Mouse (Mus musculus): Measurements from ENCODE around the gene Ndufc2. TPM values are rescaled to one million over a fixed set of nuclear protein-coding genes. Genes with fewer than 3 reads are reported as not detected.
"Not testable (repeated sequence)": the region's sequence is repeated elsewhere in the genome, so short reads cannot be mapped to it uniquely, and the experiment has no call there.

Ndufc2 gene
- total RNA-seq, 2 experiments from 2014 or later, result 206 to 221 TPM

DNA sequence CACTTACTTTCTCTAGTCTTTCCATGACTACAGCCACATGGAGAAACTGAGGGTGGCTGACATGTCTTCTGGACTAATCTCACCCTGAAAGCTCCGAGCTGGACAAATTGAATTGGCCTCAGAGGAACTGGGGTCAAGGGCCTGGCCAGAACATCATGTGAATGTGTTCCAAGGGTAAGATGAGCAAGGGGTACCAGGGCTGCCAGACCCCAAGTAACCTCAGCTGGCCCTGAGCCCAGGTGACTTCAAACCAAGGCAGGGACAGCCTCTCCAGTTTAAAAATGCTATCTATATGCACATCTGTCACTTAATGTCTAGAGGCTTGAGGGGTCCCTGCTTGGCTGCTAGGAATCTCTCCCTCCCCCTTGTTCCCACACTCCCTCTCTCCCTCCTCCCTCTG is 20.6 kb downstream of the Ndufc2 start:
- no peak for TF ChIP-seq CTCF (conservative IDR thresholded peaks at IDR 0.05)
- Histone ChIP-seq H3K27ac (peak overlapping the region; percentile 8; the same call in 1 of the 2 replicates), H3K4me3 (no peak overlapping the region)
- no peak for DNase-seq (ENCODE audit: low spot score in 2 of 2)

DNA sequence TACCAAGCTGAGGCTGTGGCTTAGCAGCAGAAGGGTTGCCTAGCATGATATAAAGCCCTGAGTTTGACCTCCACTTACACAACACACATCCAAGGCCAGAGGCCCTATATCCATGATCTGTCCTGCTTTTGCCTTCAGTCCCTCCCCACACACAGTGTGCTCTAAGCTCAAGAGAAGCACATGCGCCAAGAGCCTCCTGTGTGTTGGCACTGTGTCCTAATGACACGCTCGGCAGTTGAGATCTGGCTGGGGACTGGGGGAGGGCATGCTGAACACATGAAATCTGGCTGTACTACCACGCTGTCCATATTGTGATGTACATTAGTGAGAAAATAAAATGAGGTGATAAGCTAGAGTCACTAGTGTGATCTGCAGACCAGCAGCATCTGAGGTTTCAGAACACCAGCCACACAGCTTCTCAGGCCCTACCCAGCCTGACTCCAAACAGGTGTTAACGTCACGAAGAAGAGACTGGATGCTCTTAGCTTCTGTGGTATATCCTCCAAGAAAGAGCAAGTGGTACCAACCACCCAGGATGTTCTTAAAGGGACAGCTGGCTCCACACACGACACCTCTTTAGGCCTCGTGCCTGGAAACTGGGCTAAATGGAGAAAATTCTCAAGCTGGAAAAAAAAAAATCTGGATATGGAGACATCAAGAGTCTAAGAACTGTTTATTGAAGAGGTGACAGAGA is 21.3 kb downstream of the Ndufc2 start:
- no peak for TF ChIP-seq CTCF (conservative IDR thresholded peaks at IDR 0.05)
- DNase-seq (ENCODE audit: low spot score in 2 of 2), result peak in 1 of 2 experiments; percentile 55
- H3K4me3 ChIP-seq, result no peak overlapping the region
- H3K27ac ChIP-seq, result peak overlapping the region; percentile 8; the same call in 1 of the 2 replicates

DNA sequence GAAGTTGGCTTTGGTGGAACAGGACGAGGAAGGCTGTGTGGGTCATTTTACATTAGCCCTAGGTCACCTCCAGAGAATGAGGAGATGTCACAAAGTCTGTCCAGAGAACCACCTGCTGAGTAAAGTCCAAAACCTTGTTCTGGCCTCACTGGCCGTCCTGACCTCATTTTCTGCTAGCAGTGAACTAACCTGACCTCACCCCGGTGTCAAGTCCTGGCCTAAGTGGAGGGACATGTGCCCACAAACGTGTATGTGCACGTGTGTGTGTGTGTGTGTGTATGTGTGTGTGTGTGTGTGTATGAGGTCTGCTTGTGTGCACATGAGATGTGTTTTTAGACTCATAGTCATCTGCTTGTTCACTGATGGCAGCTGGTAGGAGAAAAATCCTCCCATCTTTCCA is 24.0 kb downstream of the Ndufc2 start:
- no peak for DNase-seq (ENCODE audit: low spot score in 2 of 2)
- no peak for TF ChIP-seq CTCF (conservative IDR thresholded peaks at IDR 0.05)
- Histone ChIP-seq H3K4me3 (no peak overlapping the region), H3K27ac (no peak overlapping the region)

DNA sequence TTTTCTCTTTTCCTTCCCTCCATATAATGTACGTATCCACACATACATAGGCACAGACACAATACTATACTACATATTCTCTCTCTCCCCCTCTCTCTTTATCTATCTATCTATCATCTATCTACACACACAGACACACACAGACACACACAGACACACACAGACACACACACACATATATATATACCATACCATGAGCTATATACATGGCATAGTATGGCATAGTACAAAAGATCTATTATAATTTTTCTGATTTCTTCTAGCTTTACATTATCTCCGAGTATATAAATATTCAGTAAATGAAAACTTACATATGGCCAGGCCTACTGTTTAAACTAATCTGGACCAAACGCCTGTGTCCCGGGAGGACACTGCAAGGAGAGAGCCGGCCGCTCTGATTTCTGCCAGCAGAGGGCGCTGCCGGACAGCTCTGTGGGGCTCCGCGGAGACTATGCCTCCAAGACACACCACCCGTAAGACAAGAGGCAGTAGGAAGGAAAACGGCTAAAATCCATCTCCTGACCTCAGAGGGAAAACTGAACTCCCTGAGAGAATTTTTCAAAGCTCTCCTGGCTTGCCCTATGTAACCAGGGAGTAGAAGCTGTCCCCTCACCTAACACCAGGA is 24.9 kb downstream of the Ndufc2 start:
- peak overlapping the region; percentile 65 for H3K27ac ChIP-seq
- TF ChIP-seq CTCF (conservative IDR thresholded peaks at IDR 0.05), result peak; percentile 98; the same call in 1 of the 2 replicates
- peak; percentile 63 to 93 for DNase-seq (ENCODE audit: low spot score in 2 of 2)
- no peak overlapping the region for H3K4me3 ChIP-seq

DNA sequence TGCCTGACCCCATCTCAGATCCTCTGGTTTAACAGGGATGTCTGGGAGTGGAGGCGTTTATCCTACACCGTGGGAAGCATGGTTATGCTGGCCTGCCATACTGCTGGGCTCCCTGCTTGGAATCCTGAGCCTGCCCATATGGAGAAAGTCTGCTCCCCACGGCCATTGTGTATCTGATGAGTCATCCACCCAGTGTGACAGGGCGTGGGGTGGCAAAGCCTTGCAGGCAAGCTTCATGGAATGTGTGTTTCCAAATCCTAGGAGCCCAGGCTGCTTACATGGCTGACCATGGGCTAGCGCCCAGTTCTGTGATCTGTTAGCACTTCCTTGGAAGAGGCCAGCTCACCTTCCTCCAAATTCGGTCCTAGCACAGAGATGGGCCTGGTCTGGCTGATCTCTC is 26.8 kb downstream of the Ndufc2 start:
- DNase-seq (ENCODE audit: low spot score in 2 of 2), result no peak
- Histone ChIP-seq H3K4me3 (no peak overlapping the region), H3K27ac (peak overlapping the region; percentile 11; the same call in 1 of the 2 replicates)
- TF ChIP-seq CTCF (conservative IDR thresholded peaks at IDR 0.05), result no peak

DNA sequence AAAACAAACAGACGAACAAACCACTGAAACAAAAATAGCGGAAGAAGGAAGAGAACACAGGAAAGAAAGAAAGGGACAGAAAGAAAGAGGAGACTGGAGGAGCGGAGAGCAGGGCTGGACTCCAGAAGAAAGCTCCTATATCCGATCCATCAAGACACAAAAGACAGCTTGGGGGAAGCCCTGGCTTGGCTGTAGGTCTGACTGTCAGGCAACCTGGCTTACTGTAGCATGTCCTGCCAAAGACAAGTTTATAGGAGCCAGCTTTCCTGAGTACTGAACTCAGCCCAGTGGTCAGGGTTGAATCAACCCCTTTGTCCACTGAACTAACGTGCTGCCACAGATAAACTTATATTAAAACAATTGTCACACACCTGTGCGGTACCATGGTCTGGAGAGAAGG is 27.5 kb downstream of the Ndufc2 start:
- TF ChIP-seq CTCF (conservative IDR thresholded peaks at IDR 0.05), result no peak
- H3K27ac ChIP-seq, result peak overlapping the region; percentile 11; the same call in 1 of the 2 replicates
- DNase-seq (ENCODE audit: low spot score in 2 of 2), result no peak
- H3K4me3 ChIP-seq, result no peak overlapping the region

DNA sequence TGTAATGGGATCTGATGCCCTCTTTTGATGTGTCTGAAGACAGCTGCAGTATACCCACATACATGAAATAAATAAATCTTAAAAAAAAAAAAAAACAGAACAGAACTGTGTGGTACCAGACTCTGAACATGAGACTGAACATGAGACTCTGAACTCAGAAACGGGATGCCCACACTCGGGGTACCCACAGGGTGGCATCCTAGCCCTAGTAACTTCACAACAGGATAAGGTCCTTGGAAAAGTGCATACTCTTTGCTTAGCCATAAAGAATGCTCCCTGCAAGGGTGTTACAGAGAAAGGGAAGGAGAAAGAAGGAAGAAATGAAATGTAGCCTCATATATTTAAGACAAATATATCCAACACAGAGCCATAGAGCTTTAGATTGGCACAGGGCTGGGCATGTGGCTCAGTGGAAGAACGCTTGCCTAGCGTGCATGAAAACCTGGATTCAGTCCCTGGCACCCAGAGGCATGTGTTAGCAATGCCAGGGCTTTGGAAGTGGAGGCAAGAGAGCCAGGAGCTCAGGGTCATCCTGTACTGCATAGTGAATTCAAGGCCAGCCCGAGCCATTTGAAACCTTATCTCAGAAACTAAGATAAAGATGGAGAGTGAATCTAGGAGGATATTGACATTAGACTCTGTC is 28.1 kb downstream of the Ndufc2 start:
- H3K4me3 ChIP-seq, result no peak overlapping the region
- peak; percentile 70 for TF ChIP-seq CTCF (conservative IDR thresholded peaks at IDR 0.05)
- no peak for DNase-seq (ENCODE audit: low spot score in 2 of 2)
- H3K27ac ChIP-seq, result peak overlapping the region; percentile 54

DNA sequence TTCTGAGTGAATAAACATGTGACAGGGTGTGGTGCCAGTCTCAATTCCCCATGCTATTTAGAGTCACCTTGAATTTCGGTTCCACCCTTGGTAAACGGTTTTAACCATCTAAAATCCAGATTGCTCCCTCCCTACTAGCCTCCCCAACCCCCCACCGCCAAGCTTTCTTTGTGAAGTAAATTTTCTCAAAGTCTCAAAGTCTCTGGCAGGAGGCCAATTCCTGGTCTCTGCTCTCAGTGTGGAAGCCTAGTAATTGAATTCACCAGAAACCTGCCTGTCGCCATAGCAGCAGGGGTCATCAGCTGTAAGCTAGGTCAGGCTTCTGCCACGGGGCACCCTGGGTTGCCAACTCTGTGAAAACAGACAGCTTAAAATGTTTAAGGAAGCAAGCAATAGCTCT is 29.9 kb downstream of the Ndufc2 start:
- Histone ChIP-seq H3K4me3 (no peak overlapping the region), H3K27ac (no peak overlapping the region)
- no peak for TF ChIP-seq CTCF (conservative IDR thresholded peaks at IDR 0.05)
- DNase-seq (ENCODE audit: low spot score in 2 of 2), result no peak

DNA sequence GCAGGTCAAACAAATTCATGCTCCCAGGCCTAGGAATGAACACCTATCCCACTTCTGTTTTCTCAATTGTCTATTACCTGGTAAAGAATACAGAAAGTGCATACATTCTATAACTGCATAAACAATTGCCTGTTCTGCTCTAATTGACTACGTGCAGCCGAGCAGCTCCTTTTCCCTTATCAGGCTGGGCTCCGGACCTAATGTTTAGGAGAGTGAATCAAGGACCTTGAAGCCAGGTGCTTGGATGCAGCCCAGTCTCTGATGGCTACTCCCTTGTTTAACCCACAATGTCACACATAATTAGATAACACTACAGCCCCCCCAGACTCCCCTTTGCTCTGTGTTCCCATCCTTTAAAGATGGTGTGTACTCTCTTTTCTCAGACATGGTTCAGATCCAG is 33.7 kb downstream of the Ndufc2 start:
- not testable (repeated sequence) for H3K27ac ChIP-seq; DNase-seq (ENCODE audit: low spot score in 2 of 2); H3K4me3 ChIP-seq

DNA sequence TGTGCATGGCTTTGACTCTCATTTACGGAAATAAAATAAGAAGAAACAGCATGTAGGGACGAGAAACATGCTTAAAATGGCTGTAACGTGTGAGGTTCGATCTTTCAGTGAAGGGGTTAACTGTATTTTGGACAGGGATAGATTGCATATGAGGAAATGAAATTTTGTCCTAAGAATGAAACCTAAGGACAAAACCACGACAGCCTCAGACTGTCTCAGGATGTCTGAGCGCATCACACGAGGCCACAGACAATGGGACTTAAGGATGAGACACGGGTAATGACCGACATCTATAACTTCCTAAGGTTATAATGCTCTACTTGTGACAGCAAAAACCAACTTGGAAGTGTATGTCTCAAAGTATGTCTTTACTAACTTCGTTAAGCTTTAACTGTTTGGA is 34.7 kb downstream of the Ndufc2 start:
- Histone ChIP-seq H3K27ac (no peak overlapping the region), H3K4me3 (no peak overlapping the region)
- DNase-seq (ENCODE audit: low spot score in 2 of 2), result no peak
- TF ChIP-seq CTCF (conservative IDR thresholded peaks at IDR 0.05), result no peak

DNA sequence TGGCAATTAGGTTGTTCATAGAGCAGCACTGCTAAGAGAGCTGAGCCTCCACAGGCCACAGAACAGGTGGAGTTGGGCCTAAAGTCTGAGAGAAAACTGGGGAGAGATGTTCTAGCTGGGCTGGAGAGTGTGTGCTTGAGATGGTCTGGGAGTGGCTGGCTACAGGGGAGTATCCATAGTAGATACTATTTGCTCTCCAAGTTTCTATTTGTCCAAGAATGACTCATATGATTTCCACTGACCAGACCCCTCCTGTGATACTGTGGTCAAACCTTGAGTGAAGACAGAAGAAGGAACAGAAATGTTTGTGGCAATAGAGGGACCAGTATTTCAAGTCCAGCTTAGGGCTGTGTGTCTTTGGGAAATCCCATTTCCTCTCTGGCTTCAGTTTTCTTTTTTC is 39.2 kb downstream of the Ndufc2 start:
- no peak for DNase-seq (ENCODE audit: low spot score in 2 of 2)

DNA sequence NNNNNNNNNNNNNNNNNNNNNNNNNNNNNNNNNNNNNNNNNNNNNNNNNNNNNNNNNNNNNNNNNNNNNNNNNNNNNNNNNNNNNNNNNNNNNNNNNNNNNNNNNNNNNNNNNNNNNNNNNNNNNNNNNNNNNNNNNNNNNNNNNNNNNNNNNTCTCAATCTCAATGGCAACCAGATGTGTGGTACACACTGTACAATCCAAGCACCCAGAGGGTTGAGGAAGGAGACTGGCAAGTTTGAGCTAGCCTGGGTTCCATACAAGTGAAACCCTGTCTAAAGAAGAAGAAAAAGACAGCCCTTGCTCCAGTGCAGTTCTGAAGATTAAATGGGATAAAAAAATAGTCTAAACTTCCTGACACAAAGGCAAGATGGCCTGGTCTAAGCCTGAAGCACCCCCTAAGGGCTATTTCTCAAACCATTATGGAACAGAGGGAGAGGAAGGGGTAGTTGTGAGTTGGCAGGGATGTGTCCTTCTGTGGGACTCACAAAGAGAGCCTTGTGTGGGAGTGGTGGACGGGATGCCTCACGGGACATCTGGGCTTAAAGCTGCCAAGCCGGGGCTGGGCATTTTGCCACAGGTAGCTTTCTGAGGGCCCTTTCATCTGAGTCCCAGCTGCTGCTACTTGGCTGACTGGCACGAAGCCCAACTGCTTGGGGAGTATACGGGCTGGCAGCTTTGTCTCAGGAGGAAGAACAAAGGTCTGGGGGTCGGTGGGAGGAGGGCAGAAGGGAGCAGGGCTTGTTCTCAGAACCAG is 46.5 kb downstream of the Ndufc2 start:
- DNase-seq (ENCODE audit: low spot score in 2 of 2), result peak; percentile 90 to 93
- peak overlapping the region; percentile 95 for H3K27ac ChIP-seq
- 0 out of 2 replicates have a peak, but pooled peaks have one; percentile 2 for TF ChIP-seq CTCF (conservative IDR thresholded peaks at IDR 0.05)
- no peak overlapping the region for H3K4me3 ChIP-seq

More for the DNA sequence above, 39.2 kb downstream of the Ndufc2 start:
- H3K4me3 ChIP-seq, result no peak overlapping the region
- TF ChIP-seq CTCF (conservative IDR thresholded peaks at IDR 0.05), result no peak
- no peak overlapping the region for H3K27ac ChIP-seq

DNA sequence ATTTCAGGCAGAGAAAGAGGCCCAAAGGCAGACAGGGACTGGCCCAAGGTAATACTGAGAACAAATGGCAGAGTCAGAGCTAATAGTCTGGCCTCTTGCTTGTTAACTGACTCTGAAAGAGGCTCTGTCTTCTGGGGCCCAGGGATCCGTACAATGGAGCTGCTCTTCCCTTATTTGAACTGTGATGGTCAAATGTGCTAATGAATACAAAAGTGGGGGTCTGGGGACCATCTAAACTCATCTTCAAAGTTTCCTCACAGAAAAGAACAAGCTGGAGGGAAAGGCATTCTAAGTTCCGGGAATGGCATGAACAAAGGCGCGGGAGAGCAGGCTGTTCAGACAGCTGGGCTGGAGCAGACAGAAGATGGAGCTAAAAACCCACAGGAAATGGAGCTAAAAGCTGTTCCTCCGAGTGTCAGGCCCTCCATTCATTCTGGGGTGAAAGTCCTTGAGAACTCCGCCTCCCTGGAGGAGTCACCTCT is 47.3 kb downstream of the Ndufc2 start:
- TF ChIP-seq CTCF (conservative IDR thresholded peaks at IDR 0.05), result peak; percentile 61
- Histone ChIP-seq H3K4me3 (no peak overlapping the region), H3K27ac (peak overlapping the region; percentile 95)
- peak; percentile 31 to 46 for DNase-seq (ENCODE audit: low spot score in 2 of 2)

DNA sequence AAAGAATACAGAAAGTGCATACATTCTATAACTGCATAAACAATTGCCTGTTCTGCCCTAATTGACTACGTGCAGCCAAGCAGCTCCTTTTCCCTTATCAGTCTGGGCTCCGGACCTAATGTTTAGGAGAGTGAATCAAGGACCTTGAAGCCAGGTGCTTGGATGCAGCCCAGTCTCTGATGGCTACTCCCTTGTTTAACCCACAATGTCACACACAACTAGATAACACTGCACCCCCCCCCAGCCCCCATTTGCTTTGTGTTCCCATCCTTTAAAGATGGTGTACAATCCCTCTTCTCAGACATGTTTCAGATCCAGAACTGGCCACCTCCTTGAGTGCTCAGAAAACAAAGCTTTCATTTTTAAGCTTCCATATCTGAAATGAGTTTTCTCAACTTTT is 51.2 kb downstream of the Ndufc2 start, which contains the start of gene Kctd14:
TSS of gene Kctd14 (plus strand) at position 301 of the 400 bp plus-strand sequence.
- H3K27ac ChIP-seq; DNase-seq (ENCODE audit: low spot score in 2 of 2); H3K4me3 ChIP-seq: not testable (repeated sequence)

All from layer of hippocampus, adult 2 months (tissue).